Mouse (Mus musculus): Measurements from ENCODE around the gene Rap1gap2.

Gene Rap1gap2

GRCm38 (mm10) chr11:74412462-74412861 lies 198.3 kb downstream of the Rap1gap2 start:
- no peak for DNase-seq (ENCODE audit: low read depth, low spot score)

DNA sequence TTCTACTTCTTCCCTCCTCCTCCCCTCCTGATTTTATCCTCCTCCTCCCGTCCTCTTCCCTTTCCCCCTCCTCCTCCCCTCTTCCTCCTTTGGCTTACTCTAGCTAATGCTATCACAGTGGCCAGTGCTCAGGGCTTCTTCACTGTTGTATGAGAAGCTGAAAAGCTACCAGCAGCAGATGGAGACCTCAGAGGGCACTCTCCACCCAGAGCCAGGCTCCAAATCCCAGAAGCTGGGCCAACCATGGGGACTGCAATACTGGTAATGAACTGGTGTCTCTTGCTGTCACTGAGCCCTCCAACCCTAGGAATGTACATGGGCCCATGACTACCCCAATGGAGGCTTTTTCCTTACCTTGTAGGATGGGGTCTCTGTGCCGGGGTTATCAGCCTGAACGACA lies 198.8 kb downstream of the Rap1gap2 start:
- DNase-seq (ENCODE audit: low read depth, low spot score): no peak

GRCm38 (mm10) chr11:74409757-74410174 lies 200.9 kb downstream of the Rap1gap2 start:
- peak; percentile 45 for DNase-seq (ENCODE audit: low read depth, low spot score)

DNA sequence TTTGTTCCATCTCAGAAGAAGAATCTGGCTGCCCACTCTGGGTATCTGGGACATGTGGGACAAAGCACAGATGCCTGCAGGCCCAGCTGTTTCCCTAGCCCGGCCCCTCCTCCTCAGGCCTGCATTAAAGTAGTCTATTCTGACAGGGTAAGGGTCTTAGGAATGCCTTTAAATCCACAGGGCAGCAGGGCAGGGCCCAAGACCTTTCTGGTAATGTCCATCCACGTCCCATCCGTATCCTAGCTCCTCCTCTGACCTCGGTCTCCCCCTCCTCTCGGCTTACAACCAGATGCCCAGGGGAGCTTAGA lies 201.3 kb downstream of the Rap1gap2 start:
- DNase-seq (ENCODE audit: low read depth, low spot score): no peak

DNA sequence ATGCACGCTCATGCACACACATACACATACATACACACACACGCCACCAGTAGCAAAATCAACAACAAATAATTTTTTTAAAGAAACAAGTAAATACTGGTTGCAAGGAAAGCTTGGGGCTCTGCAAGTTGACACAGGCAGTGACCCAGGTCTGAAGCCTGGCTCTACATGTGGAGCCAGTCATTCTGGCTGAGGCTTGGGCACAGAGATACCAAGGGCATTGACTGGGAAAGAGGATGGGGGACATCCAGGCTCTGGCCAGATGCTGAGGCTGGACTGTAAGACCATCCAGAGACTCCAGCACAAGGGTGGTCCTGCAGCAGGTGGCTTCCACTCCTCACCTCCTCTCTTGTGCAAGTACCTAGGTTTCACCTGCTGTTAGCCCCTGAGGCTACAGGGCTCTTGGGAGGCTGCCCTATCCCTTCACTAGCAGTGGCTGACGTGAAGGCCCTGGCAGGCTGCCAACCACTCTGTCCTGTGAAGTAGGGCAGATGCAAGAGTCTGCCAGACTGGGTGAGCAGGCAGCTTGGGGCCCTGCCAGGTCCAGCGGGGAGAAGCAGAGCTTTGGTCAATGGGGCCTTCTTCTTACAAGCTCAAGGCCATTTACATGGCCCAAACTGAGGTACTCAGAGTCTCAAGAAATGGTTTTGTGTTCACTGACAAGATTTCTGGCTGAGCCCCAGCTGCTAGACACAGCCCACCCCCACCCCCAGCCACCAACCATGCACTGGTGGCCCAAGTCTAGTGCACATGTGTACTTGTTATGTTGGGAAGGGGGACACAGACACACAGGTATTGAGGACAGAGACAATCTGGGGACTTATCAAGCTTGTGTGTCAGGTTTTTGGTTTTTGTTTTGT lies 201.9 kb downstream of the Rap1gap2 start:
- DNase-seq (ENCODE audit: low read depth, low spot score): peak; percentile 92

DNA sequence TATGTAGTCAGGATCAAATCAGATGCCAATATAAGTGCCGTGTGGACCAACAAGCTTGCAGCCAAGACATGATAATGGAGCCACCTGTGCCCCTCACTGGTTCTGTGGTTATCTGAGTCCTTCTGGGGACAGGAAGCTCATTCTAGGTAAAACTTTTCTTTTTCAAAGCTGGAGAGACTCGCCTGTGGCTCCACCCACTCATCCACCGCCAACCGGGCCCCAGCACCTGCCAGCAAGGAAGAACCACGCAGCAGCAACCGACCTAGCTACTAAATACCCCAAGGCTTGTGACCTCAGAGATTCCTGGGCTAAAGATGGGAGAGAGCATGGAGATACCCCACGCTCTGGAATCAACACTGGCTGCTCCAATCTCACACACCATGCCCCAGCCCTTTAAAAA lies 205.5 kb downstream of the Rap1gap2 start:
- DNase-seq (ENCODE audit: low read depth, low spot score): no peak

GRCm38 (mm10) chr11:74404216-74404615 lies 206.5 kb downstream of the Rap1gap2 start:
- peak; percentile 69 for DNase-seq (ENCODE audit: low read depth, low spot score)

DNA sequence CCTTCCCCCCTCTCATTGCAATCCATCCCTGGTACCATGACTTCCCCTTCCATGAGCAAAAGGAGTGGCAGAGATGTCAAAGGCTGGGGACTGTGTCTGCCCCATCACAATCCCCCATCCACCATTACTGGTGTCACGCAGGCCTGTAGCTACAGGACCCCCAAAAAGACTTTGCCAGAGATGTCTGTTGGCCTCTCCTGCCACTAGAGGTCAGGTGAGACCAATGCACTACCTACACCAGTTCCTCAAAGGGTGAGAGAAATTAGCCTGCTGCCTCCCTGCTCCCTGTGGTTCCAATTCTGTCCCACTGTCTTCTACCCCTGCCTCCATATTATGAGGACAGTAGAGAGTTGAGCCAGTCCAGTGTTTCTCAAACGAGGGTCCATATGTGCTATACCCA lies 208.6 kb downstream of the Rap1gap2 start:
- no peak for DNase-seq (ENCODE audit: low read depth, low spot score)

DNA sequence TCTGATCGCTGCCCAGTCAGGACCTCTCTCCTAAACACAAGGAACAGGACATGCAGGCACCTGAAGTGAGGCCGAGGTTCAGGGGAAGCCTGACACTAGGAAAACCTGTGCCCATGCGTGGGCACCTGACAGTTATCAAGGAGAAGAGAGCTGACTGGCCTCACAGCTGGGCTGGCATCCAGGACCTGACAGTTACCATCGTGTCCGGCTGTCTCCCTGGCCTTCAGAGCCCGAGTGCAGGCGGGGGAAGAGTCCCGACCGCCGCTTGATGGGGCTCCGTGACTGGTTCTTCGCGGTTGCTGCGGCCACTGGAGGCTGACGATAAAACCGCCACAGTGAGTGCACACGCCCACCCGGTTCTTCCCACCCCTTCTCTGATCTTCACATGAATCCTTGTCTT lies 215.1 kb downstream of the Rap1gap2 start:
- DNase-seq (ENCODE audit: low read depth, low spot score): no peak

GRCm38 (mm10) chr11:74393489-74393888 lies 217.2 kb downstream of the Rap1gap2 start:
- no peak for DNase-seq (ENCODE audit: low read depth, low spot score)

DNA sequence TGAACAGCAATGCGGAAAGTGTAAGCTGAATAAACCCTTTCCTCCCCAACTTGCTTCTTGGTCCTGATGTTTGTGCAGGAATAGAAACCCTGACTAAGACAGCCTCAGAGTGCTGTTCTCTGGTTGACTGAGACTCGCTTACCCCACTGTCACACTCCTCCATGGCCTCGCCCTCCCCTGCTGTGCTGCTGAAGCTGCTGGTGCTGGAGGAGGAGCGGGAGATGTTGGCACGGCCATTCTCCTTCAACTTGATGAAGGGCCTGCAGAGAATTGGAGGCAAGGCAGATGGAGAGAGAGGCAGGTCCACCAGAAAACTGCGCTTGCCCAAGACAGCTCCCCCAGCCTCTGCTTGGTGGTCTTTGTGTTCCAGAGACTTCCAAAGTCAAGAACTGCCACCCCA lies 217.8 kb downstream of the Rap1gap2 start:
- DNase-seq (ENCODE audit: low read depth, low spot score): no peak

DNA sequence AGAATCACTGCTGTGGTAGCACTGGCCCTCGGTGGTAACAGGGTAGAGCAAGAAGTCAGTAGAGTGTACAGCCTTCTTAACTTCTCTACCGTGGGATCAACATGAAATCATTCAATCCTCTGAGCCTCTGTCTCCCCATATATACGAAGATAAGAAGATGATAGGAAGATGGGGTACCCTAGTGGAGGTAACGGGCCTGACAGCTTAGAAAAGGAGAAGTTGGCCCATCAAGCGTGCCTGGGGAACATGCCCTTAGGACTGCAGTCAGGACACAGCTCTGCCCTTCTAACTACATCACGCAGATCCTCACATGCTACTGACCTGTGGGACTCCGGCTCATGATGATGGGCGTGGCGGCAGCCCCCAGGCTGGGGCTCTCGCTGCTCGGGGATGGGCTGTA lies 218.8 kb downstream of the Rap1gap2 start:
- no peak for DNase-seq (ENCODE audit: low read depth, low spot score)

- DNase-seq (ENCODE audit: low read depth, low spot score): no peak
Observed at GRCm38 (mm10) chr11:74387203-74387602, 223.5 kb downstream of the Rap1gap2 start.

- no peak for DNase-seq (ENCODE audit: low read depth, low spot score)
Observed at GRCm38 (mm10) chr11:74385674-74386073, 225.0 kb downstream of the Rap1gap2 start.

GRCm38 (mm10) chr11:74379166-74379873 lies 231.4 kb downstream of the Rap1gap2 start:
- DNase-seq (ENCODE audit: low read depth, low spot score): no peak

GRCm38 (mm10) chr11:74376847-74377246 lies 233.9 kb downstream of the Rap1gap2 start:
- DNase-seq (ENCODE audit: low read depth, low spot score): no peak

DNA sequence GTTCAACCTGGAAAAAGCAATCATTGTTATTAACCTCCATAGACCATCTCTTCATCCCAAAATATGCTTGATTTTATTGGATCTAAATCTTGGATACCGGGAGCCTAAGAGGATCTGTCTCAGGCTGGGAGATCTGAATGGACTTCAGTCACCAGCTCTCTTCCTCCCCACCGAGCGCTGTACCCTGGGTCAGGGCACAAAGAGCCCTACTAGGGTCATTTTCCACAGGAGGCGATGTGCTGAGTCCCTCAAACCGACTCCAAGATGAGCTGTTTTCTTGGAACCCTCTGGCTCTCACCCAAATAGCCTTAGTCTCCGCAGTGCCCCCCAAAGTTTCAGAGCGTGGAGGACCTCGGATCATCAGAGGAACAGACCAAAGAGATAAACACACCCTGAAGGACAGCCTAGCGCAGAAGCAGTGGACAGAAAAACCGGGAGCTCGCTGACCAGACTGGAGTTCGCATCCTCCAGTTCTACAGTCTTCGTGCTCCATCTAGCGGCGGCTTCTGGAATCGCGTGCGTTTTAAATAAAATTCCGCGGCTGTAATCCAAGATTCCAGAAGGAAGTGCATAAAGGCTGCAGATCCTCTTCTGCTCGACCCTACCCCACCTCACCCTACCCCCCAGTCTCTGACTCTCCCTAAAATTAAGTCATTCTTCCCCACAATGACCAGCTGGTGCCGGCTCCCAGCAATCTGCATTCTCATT lies 239.2 kb downstream of the Rap1gap2 start:
- DNase-seq (ENCODE audit: low read depth, low spot score): peak; percentile 48

DNA sequence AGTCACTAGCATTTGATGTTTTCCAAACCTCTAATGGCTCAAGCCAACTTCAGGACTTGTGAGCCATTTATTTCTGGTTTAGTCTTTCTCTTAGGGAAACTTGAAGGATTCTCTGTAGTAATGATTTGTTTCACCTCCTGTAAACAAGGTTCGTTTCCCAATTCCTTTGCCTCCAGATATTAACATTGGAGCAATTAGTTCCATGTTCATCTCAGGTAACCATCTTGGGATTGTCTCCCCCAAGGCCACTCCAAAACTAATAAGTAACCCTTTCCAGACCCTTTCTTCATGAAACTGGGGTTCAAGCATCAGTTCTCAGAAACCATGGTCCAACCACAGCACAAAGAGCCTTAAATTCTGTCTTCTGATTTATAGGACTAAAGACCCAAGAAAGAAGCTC lies 248.9 kb downstream of the Rap1gap2 start, which contains the start of gene Olfr412:
TSS of gene Olfr412 (plus strand) at position 301 of the 400 bp plus-strand sequence.
- no peak for DNase-seq (ENCODE audit: low read depth, low spot score)

- no peak for DNase-seq (ENCODE audit: low read depth, low spot score)
Observed at GRCm38 (mm10) chr11:74352550-74352949, 258.2 kb downstream of the Rap1gap2 start, which contains the start of gene Olfr411. Olfr411 (minus strand) TSS chr11:74352650.

- DNase-seq (ENCODE audit: low read depth, low spot score): no peak
Observed at GRCm38 (mm10) chr11:74337931-74338330, 272.8 kb downstream of the Rap1gap2 start, which contains the start of gene Olfr410. Olfr410 (minus strand) TSS chr11:74338031.
